Mouse (Mus musculus): ENCODE measurements around the gene Gm20388.
A peak's percentile ranks its signal among the peaks of the same experiment; 100 is the strongest.

Gene Gm20388

DNA sequence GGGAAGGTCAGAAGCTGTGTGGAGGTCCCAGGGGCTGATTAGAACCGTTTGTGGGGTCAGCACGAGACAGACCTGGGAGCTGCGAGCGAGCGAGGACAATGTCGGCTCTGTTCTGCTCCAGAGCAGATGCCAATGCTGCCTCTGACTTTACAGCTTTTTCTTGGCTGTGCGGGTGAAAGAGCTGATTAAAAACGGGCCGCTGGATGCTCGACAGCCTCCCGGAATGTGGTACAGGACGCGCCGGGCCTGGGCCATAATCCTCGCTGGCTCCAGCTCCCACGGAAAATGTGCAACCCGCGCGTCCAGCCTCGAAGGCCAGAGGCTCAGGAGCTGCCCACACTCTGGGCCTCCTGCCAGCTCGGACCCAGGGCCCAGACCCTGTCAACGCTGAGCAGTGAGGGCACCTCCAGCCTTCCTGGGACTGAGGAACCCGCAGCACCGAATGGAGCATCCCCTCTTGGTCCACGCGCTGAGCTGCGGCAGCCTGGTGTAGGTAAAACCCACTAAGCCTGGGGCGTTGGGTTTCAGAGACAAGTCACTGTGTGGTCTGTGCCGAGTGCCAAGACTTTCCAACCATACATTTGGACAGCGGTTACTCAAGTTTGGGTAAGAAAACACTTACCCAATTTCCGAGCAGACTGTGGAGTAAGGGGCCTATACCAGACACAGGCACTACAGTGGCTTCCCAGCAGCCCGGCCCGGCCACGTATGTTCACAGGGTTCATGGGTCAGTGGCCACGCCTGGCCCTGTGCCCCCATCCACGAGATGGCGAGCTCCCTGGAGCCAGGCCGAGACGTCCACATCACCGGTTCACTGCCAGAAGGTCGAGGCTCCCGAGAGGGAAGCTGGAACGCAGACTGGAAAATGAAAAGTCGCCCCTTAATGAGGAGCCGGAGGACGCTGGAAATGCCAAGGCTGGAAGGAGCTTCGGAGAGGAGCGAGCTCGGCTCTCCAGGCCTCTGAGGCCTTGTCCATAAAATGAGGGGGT, 1557.7 kb downstream of the Gm20388 start:
- DNase-seq = peak; percentile 39 to 63

DNA sequence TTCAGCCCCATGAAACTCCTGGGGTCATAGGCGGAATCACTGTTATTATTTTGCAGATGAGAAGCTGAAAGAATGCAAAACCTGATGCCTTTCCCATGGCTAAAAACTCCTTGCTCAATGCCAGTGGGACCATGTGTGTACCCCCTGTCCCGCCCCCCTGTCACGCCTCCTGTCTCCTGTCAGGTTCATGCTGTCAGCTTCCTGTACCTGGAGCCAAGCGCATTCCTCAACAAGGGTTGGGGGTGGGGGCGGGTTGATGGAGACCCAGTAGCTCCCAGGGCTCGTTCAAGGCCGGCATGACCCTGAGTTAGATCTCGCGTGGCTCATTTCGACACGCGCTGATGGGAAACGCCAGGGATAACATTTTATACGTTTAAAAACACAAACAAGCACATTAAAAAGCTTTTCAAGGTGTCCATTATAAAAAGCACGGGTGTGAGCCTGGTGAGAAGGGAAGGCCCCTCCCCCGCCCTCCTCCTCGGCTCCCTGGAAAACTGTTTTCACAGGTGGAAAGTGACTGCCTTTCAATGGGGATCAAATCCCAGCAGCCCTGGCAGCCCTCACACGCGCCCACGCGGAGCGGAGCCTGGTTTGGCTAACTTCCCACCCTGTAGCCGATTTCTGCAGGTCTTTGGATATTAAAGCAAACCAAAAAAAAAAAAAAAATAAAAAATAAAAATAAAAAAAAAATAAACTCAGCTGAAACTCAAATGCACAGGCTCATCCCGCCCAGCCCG, 1563.7 kb downstream of the Gm20388 start:
- DNase-seq = no peak

DNA sequence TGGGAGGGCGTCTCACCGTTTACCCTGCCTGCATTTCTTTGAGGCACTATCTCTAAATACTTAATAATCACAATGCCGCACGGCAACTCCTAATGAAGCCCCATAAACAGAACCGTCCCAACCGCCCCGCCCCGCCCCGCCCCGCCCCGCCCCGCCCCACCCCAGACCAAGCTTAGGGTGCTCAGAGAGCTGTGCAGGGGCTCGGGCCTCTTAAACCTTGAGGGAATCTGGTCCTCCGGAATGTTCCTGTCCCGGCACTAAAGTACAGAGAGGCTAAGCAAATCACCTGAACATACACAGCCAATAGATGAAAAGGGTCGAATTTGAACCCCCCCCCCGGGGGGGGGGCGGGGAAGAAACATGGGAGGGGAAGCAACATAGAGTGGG, 1564.2 kb downstream of the Gm20388 start:
- DNase-seq = no peak

DNA sequence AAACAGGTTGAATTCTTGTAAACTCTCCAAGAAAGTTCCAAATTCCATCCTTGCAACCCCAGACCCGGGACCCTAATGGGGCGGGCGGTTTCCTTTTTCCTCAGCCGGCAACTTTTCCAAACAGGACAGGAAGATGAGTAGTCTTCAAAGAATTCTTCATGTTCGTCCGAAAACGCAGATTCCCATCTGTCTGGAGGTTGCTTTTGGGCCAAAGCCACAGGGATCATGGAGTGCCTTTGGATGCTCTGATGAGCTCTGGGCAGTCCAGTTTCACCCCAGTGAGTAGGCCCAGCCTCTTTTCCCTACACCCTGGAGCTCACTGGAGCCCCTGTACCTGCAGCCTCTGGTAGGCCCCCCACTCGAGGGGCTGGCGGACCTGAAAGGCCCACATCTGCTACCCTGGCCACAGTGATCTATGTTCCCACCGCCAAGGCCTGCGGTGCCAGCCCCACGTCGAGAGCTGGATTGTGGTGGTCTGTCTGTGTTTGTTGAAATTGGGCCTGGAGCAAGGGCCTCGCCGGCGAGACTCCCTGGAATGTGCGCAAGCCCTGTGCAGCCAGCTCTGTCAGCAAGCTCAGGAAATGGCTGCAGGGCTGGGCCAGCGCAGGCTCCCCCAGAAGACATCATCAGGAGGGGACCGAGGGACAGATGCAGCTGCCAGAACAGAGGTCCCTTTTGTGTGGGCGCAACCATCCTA, 1567.4 kb downstream of the Gm20388 start:
- DNase-seq = peak; percentile 12 to 51

DNA sequence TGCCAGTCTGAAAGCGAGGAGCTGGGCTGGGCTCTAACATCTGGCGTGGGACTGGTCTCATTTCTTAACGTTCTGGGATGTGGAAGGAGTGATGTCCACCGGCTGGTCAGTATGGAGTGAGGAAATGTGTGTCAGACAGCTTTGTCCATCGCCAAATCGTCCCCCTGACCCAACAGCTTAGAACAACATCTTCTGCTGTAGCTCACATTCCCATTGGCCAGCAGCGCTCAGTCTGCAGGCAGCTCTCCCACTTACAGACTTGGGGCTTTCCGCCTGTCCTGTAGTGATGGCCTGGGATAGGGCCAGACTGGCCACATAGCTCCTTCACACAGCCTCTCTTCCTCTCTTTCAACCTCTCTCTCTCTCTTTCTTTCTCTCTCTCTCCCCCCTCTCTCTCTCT, 1568.5 kb downstream of the Gm20388 start:
- DNase-seq = peak in 1 of 2 experiments; percentile 37

DNA sequence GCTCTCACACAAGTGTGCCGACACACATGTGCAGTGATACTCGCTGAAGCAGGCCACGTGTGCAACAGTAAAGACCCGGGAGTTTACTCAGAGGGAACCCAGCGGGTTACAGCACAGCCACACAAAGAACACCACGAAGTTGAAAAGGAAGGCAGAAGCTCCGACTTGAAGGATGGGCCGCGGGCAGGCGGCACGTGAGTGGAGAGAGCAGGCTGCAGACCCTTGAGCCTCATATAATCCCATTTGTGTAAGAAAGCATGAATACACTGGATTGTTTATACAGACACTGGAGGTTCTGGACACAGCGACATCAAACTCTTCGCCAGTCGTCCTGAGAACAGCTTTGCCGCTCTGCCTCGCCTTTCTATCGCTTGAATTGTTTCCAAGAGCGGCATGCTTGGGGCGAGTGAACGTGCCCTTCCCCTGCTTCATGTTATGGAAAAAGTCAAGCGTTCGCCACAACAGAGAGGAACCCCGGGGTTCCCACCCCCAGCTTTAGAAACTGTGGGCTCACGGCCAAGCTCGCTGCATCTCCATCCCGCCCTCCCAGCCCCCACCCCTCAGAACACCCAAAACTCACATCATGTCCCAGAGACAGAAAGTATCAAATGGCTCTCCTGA, 1569.9 kb downstream of the Gm20388 start:
- DNase-seq = peak in 1 of 2 experiments; percentile 49

DNA sequence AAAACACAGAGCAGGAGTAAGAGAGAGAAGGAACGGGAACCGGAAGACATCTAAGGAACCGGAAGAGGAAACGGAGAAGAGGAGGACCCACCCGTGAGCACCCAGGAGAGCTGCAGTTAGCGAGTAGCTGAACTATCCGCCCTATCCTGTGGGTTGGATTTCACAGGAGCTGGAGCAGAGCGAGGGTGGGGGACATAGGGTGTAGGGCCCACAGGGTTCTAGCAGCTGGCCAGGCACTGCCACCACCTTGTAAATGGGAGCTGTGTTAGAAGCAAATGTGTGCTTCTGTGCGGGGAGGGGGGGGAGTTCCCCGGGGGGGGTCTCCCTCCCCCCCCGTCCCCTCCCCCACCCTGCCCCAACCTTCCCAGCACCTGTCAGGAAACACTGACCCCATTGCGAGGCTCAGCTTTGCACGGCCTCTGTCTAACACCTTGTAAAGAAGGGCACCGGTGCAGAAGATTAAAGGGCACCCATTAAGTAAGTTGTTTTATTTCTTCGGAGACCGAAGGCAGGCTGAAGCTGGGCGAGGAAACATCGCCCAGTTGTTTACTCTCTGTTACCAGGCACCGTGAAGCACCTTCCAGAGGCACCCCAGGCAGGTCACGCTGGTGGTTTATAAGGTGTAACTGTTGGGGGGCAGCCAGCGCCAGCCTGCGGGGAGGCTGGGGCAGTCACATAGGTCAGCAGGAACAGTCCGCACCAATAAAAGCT, 1573.6 kb downstream of the Gm20388 start:
- no peak for DNase-seq

DNA sequence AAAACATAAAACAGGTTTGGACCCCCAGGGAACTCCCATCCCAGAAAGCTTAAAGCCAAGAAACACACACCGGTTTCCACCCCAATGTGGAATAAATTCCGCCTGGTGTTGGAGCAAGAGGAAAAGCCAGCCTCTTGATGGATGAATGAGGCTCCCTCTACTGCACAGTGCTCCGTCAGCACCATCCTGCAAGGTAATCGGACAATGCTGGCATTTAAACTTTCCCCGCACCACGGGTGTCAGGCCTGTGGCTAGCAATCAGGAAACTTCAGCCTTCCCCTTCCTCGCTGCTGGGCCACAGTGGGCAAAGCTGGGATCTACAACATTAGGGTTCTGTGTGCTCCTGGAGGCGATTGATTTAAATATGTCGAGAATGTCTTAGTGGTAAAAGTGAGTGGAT, 1581.0 kb downstream of the Gm20388 start:
- DNase-seq = no peak

DNA sequence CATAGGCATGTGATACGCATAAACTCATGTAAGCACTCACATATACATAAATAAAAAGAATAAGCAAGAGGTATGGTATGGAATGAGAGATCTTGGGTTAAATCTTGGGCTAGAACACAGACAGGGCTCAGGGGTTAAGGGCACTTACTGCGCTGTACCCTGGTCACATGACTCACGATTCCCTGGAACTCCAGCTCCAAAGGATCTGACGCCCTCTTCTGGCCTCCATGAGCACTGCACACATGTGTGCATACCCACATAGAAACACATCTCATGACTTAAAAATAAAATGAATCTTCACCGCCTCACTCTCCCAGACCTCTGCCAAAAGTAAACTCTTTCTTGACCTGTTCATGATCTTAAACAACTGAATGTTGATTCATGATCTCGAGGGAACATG, 1587.0 kb downstream of the Gm20388 start:
- DNase-seq = no peak

DNA sequence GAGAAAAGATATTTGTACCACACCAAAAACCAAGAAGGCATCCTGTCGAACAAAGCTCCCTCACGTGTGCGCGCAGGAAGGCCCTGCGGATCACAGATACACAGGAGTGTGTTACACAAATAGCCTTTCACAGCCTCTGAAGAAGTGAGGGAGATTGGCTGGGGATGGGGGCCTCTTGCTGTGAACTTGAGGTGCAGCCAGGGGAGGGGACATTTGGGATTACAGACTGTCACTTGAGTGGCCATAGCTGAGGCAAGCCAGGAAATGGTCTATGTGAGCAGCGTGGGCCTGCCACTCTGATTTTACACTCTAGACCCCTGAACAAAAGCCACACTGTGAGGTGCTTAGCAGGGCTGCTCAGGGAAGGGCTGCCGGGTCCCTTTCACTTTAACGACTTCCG, 1601.1 kb downstream of the Gm20388 start:
- DNase-seq = no peak

DNA sequence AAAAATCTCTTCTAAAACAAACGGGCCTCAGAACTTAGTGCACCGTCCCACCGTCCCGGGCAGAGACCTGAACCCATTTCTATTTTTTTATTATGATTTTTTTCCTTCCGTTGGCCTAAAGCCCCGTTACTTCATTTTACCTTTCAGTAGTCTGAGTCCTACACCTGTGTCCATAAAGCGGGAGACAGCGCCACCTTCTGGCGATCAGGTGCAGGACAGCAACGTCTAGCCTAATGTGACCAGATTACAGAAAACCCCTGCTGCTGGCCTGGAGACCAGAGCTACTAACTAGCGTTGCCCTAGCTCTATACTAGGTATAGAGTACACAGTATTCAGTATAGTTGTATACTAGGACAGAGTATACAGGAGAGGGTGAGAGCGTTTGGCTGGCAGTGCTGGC, 1602.8 kb downstream of the Gm20388 start:
- DNase-seq = peak; percentile 65 to 83

DNA sequence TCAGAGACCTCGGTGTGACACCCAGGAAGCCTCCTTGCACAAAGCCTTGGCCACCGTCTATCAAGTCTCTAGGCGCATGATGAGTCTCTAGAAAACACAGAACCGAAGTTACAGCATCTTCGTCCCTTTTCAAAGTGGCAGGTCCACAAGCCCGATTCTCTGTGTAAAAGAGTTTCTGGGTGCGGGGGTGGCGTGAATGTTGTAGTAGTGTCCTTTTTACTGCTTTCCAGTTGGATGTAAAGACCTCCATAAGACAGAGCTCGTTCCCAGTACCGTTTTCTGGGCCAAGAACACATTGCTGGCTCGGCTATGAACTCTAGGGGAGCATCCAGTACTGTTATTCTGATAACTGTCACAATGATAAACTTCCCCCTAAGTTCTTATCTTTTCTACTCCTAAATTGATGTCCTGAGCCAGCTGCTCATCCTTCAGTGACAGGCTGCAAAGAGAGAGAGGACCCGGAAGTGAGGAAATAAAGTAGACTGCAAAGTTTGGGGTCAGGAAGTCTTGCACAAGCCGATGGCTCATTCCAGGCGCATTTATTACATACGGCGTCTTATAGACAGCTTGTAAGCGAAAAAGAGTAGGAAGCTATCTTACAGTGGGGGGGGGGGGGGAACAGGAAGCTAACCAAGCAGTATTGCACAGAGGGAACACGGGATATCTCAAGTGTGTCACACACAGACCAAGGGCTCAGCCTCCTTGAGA, 1614.6 kb downstream of the Gm20388 start:
- DNase-seq = peak in 1 of 2 experiments; percentile 34

DNA sequence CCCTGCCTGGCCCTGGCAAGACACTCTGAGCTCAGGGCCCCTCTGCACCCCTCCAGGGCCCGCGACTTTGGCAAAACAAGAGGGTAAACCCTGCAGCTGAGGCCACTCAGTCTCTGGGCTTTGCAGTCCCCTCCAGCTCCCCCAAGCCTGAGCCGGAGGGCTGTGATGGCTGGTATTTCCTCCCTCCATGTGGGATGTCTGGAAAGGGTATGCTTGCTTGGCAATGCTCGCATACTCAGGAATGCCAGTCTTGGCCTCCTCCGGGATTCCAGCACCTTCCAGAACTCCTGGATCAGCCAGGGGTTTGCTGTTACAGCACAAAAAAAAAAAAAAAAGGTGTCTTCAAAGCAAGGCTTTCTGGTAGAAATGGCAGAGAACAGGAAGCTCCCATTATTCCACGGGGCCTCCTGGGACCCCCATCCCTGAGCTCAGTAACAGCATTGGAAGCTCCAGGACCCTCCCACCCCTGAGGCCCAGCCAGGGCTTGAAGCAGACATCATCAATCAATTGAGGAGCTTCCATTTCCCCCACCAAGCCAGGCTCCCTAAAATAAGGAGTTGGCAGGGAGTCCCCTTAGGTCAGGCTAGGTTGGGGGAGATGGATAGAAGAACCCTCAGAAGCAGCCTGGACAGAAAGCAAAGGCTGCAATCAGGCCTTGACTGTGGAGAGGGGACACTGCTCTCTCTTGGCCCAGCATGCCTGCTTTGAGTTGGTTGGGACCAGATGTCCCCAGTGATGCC, 1616.3 kb downstream of the Gm20388 start:
- peak; percentile 22 to 69 for DNase-seq

DNA sequence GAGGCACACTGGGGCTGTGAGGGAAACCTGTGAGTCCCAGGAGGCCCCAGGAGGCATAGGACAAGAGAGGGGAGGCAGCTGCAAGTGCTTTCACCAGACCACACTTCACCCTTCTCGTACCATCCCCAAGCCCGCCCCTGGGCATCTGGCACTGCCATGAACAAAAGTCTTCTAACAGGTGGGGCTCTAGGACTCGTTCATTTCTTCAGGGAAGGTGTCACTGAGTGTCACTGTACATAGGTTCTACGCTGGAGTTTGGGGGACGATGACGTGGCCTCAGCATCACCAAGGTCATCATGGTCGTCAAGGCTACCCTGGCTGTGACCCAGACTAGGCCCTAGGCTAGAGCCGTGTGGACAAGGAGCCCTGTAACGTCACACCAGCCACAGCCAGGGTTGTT, 1617.1 kb downstream of the Gm20388 start:
- peak in 1 of 2 experiments; percentile 20 for DNase-seq

DNA sequence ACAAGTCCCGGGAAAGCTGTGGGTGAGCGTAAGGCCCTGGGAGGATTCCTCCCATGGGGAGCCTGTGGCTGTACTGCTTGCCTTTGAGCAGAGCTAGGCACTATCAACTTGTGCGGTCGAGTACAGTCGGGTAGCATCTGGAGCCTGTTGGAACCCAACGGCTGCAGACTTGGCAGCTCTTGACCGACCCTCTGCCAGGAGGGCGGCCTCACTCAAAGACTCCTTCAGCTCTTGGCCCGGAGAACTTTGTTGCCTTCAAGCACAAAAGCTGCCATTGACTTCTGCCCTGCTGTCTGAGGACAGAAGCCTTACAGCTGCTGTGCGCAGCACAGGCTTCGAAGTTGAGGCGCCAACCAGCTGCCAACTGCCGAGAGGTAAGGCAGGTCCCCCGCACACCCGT, 1618.1 kb downstream of the Gm20388 start:
- peak; percentile 72 to 92 for DNase-seq

DNA sequence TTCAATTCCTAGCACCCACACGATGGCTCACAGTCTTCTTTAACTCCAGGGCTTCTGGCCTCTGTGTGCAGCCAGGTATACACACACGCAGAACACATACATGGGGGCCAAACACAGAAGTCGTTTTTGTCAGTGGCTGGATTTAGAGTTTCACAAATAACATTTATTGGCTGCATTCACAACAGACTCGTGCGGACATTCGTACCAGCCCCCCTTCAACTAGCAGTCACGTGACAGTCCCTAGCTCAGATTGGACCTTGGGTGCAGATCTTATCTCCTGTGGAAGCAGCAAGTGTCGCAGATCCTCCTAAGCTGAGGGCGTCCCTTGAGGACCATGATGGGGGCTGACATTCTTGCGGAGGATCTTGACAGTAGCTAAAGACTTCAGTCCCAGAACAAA, 1620.0 kb downstream of the Gm20388 start:
- DNase-seq = peak in 1 of 2 experiments; percentile 13

DNA sequence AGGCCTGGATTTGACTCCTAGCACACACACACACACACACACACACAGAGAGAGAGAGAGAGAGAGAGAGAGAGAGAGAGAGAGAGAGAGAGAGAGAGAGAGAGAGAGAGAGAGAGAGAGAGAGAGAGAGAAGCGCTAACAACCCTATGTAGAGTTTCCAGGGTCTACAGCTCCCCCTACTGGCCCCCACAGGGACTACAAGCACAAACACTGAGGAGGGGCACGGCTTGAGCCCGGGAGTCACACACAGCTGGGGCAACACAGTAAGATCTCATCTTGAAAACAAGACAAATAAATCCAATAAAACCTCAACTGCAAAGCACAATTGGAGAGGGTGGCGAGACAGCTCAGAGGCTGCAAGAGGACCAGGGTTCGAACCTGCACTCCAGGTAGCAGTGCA, 1621.7 kb downstream of the Gm20388 start:
- peak; percentile 53 to 57 for DNase-seq

DNA sequence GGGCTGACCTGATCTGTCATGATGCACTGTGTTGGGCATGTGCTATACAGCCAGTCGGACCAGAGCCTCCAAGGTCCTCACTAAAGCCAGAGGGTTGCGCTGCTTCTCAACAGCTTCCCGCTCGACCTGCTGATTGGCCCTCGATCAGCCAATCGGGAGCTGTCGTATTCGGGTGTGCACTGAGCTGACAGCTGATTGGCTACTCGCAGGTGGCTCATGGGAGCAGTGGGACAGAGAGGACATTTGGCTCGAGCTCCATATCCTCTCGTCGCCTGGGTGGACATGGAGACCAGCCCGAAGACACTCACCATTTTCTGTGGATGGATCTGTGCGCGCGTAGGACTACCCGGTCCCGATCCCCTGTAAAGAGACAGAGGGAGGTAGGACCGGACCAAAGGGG, 1631.2 kb downstream of the Gm20388 start:
- peak in 1 of 2 experiments; percentile 19 for DNase-seq

DNA sequence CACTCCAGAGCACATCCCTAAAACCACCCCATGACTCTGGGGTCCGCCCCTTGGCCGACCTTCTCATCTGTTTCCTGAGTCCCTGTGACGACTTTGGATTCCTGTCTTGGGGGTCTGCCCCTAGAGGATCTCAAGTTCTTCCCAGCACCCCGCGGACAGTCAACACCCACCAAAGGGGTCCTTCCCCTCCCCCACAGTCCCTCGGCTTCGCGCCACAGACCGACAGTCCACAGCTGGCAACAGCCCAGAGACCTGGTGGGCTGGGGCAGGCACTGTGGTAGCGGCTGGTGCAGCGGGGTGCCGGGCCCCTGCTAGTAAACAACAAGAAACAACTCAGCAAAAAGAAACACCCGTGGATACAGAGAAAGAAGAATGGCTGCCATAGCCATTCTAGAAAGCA, 1632.3 kb downstream of the Gm20388 start:
- peak in 1 of 2 experiments; percentile 30 for DNase-seq

DNA sequence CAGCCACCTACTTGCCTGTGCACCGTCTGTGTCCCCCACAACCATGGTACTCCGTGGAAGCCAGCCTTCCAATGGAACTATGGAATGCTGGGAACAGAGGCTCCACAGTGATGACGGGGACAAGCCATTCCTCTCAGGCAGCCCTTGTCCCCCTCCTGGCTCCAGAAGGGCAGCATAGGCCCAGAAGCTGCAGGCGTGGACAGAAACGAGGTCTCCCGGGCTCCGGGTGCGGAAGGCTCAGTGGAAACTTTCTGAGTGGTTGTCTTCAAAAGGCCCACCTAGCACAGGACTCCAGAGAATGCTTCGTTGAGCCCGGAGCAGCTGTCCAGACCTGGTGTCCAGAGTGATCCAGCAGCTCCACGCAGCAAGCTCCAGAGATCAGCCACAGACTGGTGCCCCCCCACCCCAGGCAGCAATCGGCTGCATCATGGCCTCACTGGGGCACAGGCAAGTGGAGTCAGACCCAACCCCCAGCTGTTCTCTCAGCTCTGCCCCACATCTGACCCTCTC, 1633.7 kb downstream of the Gm20388 start, which contains the start of gene 1700018B08Rik:
Gene 1700018B08Rik (minus strand): TSS at position 45 of the 510 bp plus-strand sequence.
- peak in 1 of 2 experiments; percentile 15 for DNase-seq
